Mouse (Mus musculus): ENCODE measurements around the gene Tnxb. TPM values are rescaled to one million over a fixed set of nuclear protein-coding genes. Genes with fewer than 3 reads are reported as not detected.
"Not testable (repeated sequence)": the region's sequence is repeated elsewhere in the genome, so short reads cannot be mapped to it uniquely, and the experiment has no call there.

The Tnxb gene
- polyA plus RNA-seq, 1 experiment from 2014 or later = 0.03 TPM

DNA sequence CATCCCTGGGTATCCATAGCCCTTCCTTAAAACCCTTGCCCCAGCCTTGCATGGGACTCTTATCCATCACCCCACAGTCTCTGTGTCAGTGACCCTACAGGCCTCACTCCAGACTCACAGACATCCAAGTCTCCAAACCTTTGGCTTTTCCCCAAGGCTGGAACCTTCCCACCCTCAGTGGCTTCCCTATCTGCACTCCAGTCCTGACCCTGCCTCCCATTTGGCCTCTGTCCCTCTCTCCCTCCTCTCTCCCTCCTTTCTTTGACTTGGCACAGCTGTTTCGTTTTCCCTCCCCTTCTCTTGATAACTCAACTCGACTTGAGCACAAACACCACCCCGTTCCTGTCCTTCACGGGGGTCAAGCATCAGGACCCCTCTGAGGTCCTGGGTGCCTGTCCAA is 20.1 kb downstream of the Tnxb start:
- Histone ChIP-seq H3K27ac (ENCODE audit: low read depth, low read length) (no peak overlapping the region), H3K4me1 (replicated peaks; ENCODE audit: control insufficient read depth, insufficient read depth, low read length) (no peaks in the 10 kb centered on the region), H3K9me3 (ENCODE audit: control insufficient read depth, low read length) (no peaks in the 10 kb centered on the region), H3K4me2 (ENCODE audit: low read depth, low read length, severe bottlenecking) (no peak overlapping the region), H3K36me3 (ENCODE audit: control insufficient read depth, insufficient read depth, low read length) (no peaks in the 10 kb centered on the region), H3K27me3 (ENCODE audit: control insufficient read depth, insufficient read depth, low read length) (no peaks in the 10 kb centered on the region), H3K9ac (ENCODE audit: low read length) (no peak overlapping the region), H3K4me3 (ENCODE audit: low read depth, low read length) (no peak overlapping the region)
- ATAC-seq (replicated peaks; ENCODE audit: low FRiP score) = no peak
- 75% methylated on average over 4 of the region's 4 CpGs for WGBS
- DNase-seq (ENCODE audit: low spot score) = no peak

- no peak for DNase-seq (ENCODE audit: low spot score)
- 62% methylated on average over 7 of the region's 7 CpGs for WGBS
- H3K4me1 ChIP-seq (replicated peaks; ENCODE audit: control insufficient read depth, insufficient read depth, low read length) = no peaks in the 10 kb centered on the region
- no peaks in the 10 kb centered on the region for H3K9me3 ChIP-seq (ENCODE audit: control insufficient read depth, low read length)
- no peak overlapping the region for H3K9ac ChIP-seq (ENCODE audit: low read length)
- no peaks in the 10 kb centered on the region for H3K36me3 ChIP-seq (ENCODE audit: control insufficient read depth, insufficient read depth, low read length)
- H3K4me3 ChIP-seq (ENCODE audit: low read depth, low read length) = no peak overlapping the region
- ATAC-seq (replicated peaks; ENCODE audit: low FRiP score) = no peak
- no peak overlapping the region for H3K27ac ChIP-seq (ENCODE audit: low read depth, low read length)
- H3K27me3 ChIP-seq (ENCODE audit: control insufficient read depth, insufficient read depth, low read length) = no peaks in the 10 kb centered on the region
- H3K4me2 ChIP-seq (ENCODE audit: low read depth, low read length, severe bottlenecking) = no peak overlapping the region
Observed at GRCm38 (mm10) chr17:34692906-34693305, 22.6 kb downstream of the Tnxb start.

DNA sequence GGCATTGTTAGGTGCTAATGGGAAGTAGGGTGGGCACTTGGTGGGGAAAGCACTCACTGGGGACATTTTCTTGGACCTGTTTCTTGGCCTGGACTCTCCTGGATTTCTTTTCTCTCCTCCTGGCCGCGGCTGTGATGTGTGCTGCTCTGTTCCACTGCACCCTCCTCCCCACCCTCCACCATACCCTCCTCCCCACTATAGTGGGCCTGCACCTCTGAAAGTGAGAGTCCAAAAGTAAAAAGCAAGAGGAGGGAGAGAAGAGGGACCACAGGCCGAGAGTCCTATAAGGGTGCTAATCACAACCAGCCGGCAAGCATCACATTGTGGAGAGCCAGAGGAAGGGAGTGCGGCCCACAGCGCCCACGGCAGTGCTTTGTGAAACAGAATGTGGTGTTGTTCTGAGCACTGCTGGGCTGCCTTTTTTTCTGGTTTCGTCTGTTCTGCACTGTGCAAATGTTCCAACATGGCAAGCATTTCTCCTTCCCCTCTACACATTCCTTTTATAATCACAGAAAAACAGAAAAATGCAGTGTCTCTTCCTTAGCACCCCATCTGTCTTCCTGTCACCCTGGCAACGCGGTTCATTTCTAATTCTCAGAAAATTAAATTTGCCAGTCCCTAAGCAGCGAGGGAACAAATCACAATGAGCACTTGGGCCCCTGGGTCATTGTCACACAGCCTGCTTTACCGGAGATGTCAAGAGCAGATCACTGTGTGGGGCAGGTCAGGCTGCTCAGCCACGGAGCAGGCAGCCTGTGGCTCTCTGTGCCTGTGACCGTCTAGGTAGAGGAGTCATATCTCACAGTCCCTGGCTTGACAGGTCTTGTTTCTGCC is 29.5 kb downstream of the Tnxb start:
- no peaks in the 10 kb centered on the region for H3K9me3 ChIP-seq (ENCODE audit: control insufficient read depth, low read length)
- no peak overlapping the region for H3K4me2 ChIP-seq (ENCODE audit: low read depth, low read length, severe bottlenecking)
- H3K9ac ChIP-seq (ENCODE audit: low read length) = no peak overlapping the region; the same call in 1 of the 2 replicates
- no peak for ATAC-seq (replicated peaks; ENCODE audit: low FRiP score)
- 68% methylated on average over 14 of the region's 14 CpGs for WGBS
- DNase-seq (ENCODE audit: low spot score) = no peak
- H3K4me3 ChIP-seq (ENCODE audit: low read depth, low read length) = no peak overlapping the region
- H3K27me3 ChIP-seq (ENCODE audit: control insufficient read depth, insufficient read depth, low read length) = no peaks in the 10 kb centered on the region
- no peaks in the 10 kb centered on the region for H3K36me3 ChIP-seq (ENCODE audit: control insufficient read depth, insufficient read depth, low read length)
- H3K27ac ChIP-seq (ENCODE audit: low read depth, low read length) = no peak overlapping the region
- H3K4me1 ChIP-seq (replicated peaks; ENCODE audit: control insufficient read depth, insufficient read depth, low read length) = no peaks in the 10 kb centered on the region

DNA sequence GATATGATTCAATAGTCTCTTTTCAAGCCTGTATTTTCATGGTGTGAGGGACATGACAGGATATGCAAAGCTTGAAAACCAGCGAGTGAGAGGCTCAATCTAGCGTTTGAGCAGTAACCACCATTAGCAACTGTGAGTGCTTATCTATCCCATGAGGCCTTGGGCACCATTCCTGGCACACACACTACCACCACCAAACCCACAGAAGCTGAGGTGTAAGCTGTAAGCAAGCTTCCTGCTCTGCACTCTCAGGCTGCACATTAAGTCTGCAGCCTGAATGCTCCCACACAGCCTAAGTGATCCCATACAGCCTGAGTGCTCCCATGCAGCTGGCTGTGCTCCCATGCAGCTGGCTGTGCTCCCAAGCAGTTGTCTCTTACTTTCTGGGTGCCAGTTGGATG is 30.3 kb downstream of the Tnxb start:
- Histone ChIP-seq H3K36me3 (ENCODE audit: control insufficient read depth, insufficient read depth, low read length) (no peaks in the 10 kb centered on the region), H3K4me1 (replicated peaks; ENCODE audit: control insufficient read depth, insufficient read depth, low read length) (no peaks in the 10 kb centered on the region), H3K27me3 (ENCODE audit: control insufficient read depth, insufficient read depth, low read length) (no peaks in the 10 kb centered on the region), H3K9ac (ENCODE audit: low read length) (no peak overlapping the region), H3K9me3 (ENCODE audit: control insufficient read depth, low read length) (no peaks in the 10 kb centered on the region), H3K27ac (ENCODE audit: low read depth, low read length) (no peak overlapping the region), H3K4me3 (ENCODE audit: low read depth, low read length) (no peak overlapping the region), H3K4me2 (ENCODE audit: low read depth, low read length, severe bottlenecking) (no peak overlapping the region)
- whole genome bisulfite sequencing = 82% methylated on average over 2 of the region's 2 CpGs
- ATAC-seq (replicated peaks; ENCODE audit: low FRiP score) (no peak), DNase-seq (ENCODE audit: low spot score) (no peak)

GRCm38 (mm10) chr17:34706476-34706875 is 36.1 kb downstream of the Tnxb start:
- H3K36me3 ChIP-seq (ENCODE audit: control insufficient read depth, insufficient read depth, low read length); H3K9ac ChIP-seq (ENCODE audit: low read length); H3K4me2 ChIP-seq (ENCODE audit: low read depth, low read length, severe bottlenecking); H3K4me1 ChIP-seq (replicated peaks; ENCODE audit: control insufficient read depth, insufficient read depth, low read length); H3K4me3 ChIP-seq (ENCODE audit: low read depth, low read length); H3K9me3 ChIP-seq (ENCODE audit: control insufficient read depth, low read length); DNase-seq (ENCODE audit: low spot score); ATAC-seq (replicated peaks; ENCODE audit: low FRiP score); H3K27ac ChIP-seq (ENCODE audit: low read depth, low read length); H3K27me3 ChIP-seq (ENCODE audit: control insufficient read depth, insufficient read depth, low read length): not testable (repeated sequence)
- WGBS = 83% methylated on average over 2 of the region's 2 CpGs

DNA sequence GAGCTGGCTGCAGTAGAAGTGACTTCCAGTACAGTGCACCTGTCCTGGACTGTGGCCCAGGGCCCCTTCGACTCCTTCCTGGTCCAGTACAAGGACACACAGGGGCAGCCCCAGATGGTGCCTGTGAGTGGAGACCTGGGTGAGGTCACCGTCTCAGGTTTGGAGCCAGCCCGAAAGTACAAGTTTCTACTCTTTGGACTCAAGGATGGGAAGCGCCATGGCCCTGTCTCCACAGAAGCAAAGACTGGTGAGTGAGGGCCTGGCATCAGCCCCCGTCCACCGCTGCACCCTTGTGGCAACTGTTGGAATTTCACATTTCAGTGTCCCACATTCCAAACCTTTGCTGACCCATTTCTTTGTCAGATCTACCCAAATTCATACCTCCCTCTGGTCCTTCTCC is 42.6 kb downstream of the Tnxb start:
- DNase-seq (ENCODE audit: low spot score) (peak; percentile 61), ATAC-seq (replicated peaks; ENCODE audit: low FRiP score) (no peak)
- Histone ChIP-seq H3K4me3 (ENCODE audit: low read depth, low read length) (no peak overlapping the region), H3K4me2 (ENCODE audit: low read depth, low read length, severe bottlenecking) (no peak overlapping the region), H3K27me3 (ENCODE audit: control insufficient read depth, insufficient read depth, low read length) (no peaks in the 10 kb centered on the region), H3K4me1 (replicated peaks; ENCODE audit: control insufficient read depth, insufficient read depth, low read length) (no peaks in the 10 kb centered on the region), H3K9me3 (ENCODE audit: control insufficient read depth, low read length) (no peaks in the 10 kb centered on the region), H3K9ac (ENCODE audit: low read length) (no peak overlapping the region), H3K27ac (ENCODE audit: low read depth, low read length) (no peak overlapping the region), H3K36me3 (ENCODE audit: control insufficient read depth, insufficient read depth, low read length) (no peaks in the 10 kb centered on the region)
- 44% methylated on average over 6 of the region's 6 CpGs for WGBS

GRCm38 (mm10) chr17:34714181-34714907 is 44.0 kb downstream of the Tnxb start:
- H3K27me3 ChIP-seq (ENCODE audit: control insufficient read depth, insufficient read depth, low read length); H3K4me3 ChIP-seq (ENCODE audit: low read depth, low read length); H3K27ac ChIP-seq (ENCODE audit: low read depth, low read length); H3K9ac ChIP-seq (ENCODE audit: low read length); ATAC-seq (replicated peaks; ENCODE audit: low FRiP score); DNase-seq (ENCODE audit: low spot score); H3K4me1 ChIP-seq (replicated peaks; ENCODE audit: control insufficient read depth, insufficient read depth, low read length); H3K36me3 ChIP-seq (ENCODE audit: control insufficient read depth, insufficient read depth, low read length); H3K9me3 ChIP-seq (ENCODE audit: control insufficient read depth, low read length); H3K4me2 ChIP-seq (ENCODE audit: low read depth, low read length, severe bottlenecking): not testable (repeated sequence)
- 84% methylated on average over 9 of the region's 9 CpGs for WGBS

DNA sequence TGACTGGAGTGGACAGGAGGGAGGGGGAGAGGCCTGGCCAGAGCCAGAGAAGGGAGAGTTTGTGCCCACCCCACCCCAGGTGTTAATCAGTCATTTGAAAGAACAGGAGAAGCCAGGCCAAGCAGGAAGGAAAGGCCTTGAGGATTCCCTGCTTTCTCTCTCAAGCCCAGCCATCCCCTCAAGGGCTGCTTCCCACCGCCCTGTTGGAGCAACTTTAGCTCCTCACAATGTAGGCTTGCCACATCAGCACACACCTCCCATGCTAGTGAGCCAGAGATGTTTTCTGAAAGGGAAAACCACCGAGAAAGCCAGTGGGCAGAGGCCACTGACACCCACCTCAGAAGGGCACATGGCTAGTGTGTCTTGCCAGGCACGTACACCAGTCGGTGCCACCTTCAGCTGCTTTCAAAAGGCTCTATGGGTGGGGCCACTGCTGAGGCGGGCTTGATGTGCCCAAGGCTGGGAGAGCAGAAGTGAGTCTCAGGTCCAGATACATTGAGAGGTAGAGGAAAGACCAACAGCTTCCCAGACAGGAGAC is 44.6 kb downstream of the Tnxb start:
- not testable (repeated sequence) for H3K4me1 ChIP-seq (replicated peaks; ENCODE audit: control insufficient read depth, insufficient read depth, low read length); H3K4me3 ChIP-seq (ENCODE audit: low read depth, low read length); H3K27ac ChIP-seq (ENCODE audit: low read depth, low read length); H3K9ac ChIP-seq (ENCODE audit: low read length); H3K4me2 ChIP-seq (ENCODE audit: low read depth, low read length, severe bottlenecking); H3K27me3 ChIP-seq (ENCODE audit: control insufficient read depth, insufficient read depth, low read length); DNase-seq (ENCODE audit: low spot score); H3K9me3 ChIP-seq (ENCODE audit: control insufficient read depth, low read length); ATAC-seq (replicated peaks; ENCODE audit: low FRiP score); H3K36me3 ChIP-seq (ENCODE audit: control insufficient read depth, insufficient read depth, low read length)
- WGBS = 79% methylated on average over 5 of the region's 5 CpGs

Measured in forebrain, embryonic 11.5 days (tissue).